Mouse (Mus musculus): ENCODE data around the gene Adra2a.

DNA sequence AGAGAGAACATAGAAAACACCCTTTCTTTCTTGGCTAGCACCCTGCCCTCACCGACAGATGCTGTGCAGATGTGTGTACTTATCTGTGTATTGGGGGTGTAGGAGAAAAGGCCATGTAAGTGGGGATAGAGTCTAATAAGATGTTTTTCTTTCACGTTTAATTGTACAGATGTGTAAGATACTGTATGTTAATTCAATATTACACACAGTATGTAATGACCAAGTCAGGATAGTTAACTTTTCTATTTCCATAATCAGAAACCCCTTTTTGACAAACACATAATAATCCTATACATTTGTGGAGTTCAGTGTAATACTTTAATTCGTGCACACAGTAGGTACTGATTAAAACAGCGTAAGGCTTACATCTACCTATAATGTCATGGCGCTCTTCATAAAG lies at the start of gene Adra2a:
- TF ChIP-seq CTCF (IDR thresholded peaks at IDR 0.05; ENCODE audit: control insufficient read depth, insufficient read depth, insufficient replicate concordance, low read depth, low read length) (no peak), POLR2A (IDR thresholded peaks at IDR 0.05; ENCODE audit: control insufficient read depth, low read depth, low read length) (no peak)
